Mouse (Mus musculus) cerebellum, adult 18-20 months (tissue): ENCODE measurements at regions not wholly inside any gene's neighbourhood (a gene's known extent, or its start where the extent isn't known, plus 50 kb on each side); places are given as distances from the start of the nearest gene placed in this dataset.
"Not testable (repeated sequence)": the region's sequence is repeated elsewhere in the genome, so short reads cannot be mapped to it uniquely, and the experiment has no call there.

ENCODE experiments used
- DNase-seq, 2 experiments: peaks; one replicate each; pipeline ENCODE4 v3.0.0; 2021

DNA sequence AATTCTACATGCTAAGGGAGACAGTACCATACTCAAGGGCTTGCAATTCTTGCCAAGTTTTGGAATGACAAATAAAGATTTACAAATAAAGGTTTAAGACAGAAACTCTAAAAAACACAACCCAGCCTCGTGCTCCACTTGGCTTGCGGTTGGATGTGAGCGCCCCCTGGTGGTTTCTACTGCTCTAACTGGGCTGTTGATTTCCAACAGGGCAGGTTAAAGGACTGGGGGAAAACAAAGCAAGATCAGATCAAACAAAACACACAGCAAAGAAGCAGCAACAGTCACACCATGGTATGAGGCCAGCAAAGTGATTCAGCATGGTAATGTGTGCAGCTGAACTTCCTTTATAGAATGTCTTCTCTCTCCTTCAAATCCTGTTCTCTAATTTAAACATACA is 339.2 kb downstream of the Adam3 start:
- DNase-seq = peak; percentile 29 to 56

DNA sequence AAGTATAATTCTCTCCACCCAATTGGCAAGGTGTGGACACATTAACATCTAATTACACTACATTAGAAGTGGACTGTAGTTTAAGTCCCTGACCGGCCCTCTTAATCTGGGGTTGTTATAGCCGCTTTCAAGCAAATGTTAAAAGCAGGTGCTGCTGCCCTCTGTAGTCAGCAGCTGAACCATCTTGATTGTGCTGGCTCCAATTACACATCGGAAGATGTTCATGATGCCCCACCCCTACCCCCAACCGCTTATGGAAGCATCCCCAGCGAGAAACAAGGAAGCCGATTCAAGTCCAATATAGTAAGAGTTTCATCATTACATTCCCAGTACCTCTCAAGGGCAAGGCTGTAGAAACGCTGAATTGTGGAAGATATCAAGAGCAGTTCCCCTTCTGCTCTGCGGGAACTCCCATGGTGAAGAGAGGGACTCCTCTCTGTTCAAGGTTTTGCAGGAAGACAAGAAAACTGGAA is 341.7 kb downstream of the Adam3 start:
- DNase-seq = no peak

DNA sequence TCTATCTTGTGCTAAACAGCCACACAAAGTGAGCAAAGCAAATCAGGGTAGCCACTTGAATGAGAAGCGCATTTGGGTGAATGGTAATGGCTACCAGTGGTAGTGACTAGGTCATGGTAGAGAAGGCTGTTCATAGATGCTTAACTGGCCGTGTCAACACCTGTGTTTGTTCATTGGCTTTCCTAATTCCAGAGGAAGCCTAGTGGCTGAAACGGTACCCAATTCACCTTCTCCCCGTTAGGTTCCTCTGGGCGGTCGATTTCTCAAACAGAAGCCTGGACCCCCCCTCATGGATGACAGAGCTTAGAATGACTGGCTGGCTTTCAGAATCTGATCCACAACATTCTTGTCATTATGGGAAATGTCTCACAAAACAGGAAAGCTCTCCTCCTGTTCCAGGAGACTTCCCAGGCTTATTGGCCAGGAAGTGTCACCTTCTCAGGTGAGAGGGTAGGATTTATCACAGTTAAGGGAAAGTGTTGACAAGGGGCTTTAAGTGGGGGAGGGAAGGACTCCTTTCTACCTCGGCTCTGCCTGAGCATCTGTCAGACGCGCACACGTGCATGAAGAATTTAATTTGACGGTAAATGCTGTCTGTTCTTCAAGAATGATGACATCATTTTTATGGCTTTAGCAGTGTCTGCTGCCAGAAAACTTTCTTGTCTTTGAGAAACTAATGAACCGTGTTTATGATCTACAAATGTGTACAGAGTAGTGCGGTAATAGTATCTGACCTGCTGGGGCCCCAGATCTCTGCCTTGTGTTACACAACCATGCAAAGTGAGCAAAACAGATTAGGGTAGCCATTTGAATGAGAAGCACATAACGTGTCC is 342.3 kb downstream of the Adam3 start:
- no peak for DNase-seq

DNA sequence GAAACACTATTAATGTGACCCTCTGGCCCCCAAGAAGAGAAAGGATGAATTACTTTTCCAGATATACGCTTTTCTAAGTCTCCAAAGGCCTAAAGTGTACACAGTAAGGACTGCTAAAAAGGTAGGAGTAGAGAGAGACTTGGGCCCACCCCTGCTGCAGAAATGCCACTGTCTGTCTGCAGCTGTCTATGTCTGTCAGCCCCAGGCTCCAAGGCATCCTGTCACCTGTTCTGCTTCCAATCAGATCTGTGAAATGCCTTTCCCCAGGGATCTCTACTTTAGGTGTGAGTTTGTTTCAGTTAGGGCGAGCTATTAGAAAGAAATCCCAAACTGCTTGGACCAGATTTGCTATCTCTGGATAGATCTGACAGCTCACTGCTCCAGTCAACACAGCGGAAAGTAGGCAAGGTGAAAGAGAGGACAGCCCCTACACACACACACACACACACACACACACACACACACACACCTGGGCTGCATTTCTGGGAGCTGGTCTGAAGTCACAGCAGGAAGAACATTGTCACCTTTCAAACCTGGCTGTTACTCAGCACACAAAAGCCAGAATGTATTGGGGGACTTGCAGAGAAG is 343.9 kb downstream of the Adam3 start:
- DNase-seq = no peak

DNA sequence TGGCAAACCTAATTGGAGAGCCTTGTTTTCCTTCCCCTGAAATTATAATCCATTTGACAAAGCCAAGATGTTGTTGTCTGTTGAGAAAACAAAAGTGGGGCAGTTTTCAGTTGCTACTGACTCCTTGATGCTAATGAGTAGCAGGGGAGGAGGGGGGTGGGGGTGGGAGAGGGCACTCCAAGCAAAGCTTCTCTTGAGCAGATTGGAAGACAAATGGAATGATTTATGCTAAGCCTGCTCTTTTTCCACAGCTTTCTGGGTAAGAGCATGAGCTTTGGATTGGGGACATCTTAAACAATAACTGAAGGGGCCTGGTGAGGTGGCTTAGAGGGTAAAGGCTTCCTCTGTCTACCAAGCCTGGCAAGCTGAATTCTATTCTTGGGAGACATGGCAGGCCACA is 347.6 kb downstream of the Adam3 start:
- DNase-seq = no peak

DNA sequence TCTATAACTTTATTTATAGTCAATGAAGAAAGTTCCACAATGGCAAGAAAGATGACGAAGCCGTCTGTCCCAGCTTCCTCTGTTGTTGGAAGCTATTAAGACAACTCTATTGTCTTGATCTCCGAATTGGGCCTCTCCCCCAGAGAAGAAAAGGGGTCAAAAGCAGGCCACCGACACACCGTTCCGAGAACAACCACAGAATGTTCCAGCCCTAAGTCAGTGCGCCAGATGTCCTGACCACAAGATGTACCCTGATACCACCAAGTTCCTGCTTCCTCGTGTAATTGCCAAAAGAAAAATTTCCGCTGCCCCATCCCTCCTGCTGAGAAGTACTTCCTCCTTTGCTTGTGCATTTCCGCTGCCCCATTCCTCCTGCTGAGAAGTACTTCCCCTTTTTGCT is 348.8 kb downstream of the Adam3 start:
- DNase-seq = not testable (repeated sequence)

DNA sequence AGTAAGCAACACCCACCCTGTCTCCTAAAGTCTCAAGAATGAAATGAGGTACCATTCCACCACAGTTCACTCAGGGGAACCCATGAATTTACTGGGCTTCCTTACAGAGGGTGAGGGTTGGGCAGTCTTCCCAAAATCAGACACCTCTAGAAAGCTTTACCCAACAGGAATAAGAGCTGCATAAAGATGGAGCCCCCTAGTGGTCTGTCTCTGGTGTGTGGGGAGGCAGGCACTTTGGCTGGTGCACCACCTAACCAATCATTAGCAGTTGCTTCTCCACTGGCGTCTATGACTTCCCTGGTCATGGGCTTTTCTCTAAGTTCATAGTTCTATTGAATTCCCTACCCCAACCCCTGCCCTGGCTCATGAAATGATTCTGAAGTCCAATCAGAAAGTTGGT is 351.1 kb downstream of the Adam3 start:
- DNase-seq = no peak

DNA sequence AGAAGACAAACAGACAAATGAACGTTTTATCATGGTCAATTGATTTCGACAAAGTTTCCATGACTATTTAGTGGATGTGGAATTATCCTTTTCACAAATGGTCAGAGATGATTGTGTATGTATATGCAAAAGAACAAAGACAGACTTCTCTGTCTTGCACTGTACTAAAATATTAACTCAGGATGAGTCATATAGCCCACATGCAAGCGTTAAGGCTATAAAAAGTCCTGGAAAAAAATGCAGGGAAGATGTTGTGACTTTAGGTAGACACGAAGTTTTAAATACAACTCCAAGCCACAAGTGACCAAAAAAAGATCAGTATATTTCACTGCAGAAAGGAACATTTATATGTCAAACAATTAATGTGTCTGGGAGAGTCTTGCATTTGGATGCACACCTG is 353.6 kb downstream of the Adam3 start:
- DNase-seq = no peak

DNA sequence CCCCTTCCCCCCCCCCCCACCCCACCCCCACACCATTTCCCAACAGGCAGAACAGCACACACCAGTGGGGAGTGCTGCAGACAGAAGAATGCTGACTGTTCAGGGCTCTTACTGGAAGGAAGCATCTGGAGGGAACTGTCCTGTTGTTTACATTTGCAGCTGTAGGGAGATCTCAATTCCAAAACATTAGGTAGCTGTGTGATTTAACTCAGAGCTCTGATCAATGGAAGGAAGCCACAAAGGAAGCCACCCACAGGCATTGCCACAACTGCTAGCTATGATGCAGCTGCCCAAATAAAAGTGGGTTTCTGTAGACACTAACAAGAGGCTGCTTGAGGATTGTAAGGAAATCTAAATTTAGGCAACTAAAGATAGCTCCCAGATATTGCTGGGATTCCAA is 359.7 kb downstream of the Adam3 start:
- no peak for DNase-seq

DNA sequence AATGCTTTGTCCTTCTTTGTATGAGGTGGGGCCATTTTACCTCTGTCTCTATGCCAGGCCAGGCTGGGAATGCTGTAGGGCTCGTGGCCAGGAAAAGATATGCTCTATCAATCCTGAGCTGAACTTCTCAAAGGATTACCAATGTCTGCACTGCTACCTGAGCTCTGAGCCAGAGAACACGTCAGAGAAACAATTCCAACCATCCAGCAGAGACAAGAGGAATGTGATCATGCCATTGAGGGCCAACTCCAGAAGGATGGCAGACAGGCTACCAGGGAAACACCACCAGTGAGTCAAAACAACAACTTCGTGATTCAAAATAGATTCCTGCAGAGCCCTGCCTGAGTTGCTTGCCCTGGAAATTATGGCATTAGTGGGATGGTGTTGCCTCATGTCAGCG is 361.0 kb downstream of the Adam3 start:
- no peak for DNase-seq

DNA sequence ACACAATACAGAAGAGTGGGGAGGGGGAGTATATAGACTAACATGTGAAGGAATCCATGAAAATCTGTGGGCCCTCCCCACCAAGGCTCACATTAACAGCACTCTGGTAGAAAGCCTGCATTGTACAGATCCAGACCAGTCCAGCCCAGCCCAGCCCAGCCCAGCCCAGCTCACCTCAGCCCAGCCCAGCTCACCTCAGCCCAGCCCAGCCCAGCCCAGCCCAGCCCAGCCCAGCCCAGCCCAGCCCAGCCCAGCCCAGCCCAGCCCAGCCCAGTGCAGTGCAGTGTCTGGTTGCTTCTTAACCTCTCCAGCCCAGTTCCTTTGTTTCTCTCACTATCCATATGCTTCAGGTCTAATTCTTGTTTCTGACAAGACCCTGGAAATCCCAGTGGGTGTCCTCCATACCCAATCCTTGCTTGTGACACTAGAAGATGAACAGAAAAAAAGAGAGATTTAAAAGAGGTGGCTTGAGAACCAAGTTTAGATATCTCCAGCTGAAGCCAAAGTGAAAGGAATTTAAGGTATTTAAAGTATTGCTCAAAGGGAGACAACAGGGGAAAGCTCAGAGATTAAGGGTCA is 366.5 kb downstream of the Adam3 start:
- DNase-seq = no peak

DNA sequence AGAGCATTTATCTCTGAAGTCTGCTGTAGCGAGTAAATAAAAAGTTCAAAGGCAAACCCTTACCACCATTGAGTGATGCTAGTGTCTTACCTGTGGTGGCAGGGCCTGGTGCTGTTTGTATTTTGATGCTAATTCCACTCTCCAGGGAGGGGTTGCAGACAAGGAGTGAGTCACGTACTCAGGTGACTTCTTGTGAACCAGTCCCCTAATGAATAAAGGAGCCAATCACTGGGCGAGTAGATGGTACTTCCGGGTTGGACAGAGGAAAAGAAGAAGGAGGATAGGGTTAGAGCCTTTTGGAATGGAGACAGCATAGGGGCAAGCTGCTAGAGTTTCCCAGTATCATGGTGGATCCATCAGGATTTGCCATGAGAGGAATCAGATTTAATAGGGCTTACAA is 370.5 kb downstream of the Adam3 start:
- no peak for DNase-seq

DNA sequence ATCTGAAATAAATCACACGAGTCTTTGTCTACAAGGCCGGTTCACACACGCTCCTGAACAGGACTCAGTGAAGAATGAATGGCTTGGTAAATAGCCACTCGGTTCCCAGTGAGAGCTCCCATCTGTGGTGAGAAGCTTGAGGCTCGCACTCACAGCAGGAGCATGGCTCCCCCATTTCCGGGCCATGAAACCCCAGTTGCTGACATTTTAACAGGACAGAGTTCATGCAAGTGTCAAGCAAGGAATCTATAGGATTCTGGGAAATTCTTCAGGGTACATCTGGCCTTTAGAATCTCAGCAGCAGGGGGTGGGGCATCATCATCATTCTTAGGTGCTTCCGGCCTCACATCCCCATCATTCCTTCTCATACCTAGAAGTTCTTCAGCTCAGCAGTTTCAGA is 371.8 kb downstream of the Adam3 start:
- DNase-seq = no peak

DNA sequence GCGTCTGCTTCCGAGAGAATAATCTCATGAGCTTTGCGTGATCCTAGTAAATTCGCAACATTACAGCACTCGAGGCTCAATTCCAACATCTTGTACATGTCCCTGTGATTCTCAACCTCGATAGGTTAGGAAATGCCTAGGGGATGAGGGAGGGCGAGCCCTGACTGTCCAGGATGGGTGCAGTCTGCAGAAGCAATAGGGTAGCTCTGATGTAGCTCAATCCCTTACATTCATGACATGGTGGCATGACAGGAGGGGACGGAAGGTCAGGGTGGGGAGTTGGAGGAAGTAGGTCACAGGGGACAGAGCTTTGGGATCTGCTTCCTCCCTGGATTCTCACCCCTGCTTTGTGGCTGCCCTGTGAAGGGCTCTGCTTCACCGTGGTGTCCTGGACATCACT is 373.3 kb downstream of the Adam3 start:
- DNase-seq = no peak

DNA sequence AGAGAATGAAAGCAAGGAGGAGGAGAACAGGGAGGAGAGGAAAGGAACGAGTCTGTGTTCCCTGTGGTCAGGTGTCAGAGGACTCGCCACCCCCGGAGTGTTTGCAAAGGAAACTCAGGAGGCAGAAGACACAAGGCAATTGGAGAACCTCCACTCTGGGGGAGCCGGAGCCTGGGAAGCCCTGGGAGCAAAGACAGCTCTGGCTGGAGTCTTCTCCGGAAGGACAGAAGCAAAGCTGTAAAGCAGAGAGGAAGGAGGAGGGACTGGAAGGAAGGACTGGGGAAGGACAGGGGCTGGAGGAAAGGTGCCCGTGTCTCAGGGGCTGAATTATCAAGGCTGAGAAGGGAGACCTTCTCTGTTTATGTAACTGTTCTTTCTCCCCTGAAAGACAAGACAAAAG is 373.9 kb downstream of the Adam3 start:
- no peak for DNase-seq

DNA sequence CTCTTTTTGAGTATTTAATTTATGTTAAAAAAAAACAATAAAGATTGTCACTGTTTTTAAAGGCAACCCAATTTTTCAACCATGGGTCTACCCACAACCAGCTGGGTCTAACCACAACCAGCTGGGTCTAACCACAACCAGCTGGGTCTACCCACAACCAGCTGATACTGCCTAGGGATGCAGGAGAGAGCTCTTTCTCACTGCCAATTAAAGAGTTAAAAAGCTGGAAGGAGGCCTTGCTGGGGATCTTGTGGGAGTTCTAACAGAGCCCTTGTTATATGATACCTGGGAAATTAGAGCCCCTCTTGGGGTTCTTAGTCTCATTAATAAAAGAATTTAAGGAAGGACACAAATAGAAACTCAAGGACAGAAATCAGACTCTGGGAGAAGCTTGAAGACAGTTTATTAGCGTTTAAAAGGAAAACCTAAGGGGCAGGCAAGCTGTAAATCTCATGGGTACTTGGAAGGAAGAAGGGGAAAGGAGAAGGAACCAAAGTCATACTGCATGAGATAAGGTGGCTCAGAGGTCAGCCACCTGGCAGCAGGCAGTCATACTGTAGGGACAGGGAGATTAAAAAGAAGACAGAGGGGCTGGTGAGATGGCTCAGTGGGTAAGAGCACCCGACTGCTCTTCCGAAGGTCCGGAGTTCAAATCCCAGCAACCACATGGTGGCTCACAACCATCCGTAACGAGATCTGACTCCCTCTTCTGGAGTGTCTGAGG is 379.1 kb downstream of the Adam3 start:
- DNase-seq = no peak

DNA sequence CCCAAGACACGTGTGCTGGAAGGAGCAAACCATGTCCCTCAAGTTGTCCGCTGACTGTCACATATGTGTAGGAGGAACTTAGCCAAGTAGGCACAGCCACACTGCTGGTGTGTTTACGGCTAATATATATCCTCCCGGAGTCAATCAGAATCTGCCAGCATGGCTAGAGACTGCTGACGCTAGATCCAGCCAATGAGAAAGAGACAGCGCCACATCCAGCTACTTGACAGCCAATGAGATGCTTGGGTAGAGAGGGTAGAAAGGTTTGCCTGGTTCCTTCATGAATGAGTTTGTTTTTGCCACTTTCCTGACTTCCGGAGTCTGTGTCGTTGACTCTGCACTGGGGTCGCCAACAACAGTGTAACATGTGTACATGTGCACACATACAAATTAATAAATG is 387.0 kb downstream of the Adam3 start:
- DNase-seq = no peak

DNA sequence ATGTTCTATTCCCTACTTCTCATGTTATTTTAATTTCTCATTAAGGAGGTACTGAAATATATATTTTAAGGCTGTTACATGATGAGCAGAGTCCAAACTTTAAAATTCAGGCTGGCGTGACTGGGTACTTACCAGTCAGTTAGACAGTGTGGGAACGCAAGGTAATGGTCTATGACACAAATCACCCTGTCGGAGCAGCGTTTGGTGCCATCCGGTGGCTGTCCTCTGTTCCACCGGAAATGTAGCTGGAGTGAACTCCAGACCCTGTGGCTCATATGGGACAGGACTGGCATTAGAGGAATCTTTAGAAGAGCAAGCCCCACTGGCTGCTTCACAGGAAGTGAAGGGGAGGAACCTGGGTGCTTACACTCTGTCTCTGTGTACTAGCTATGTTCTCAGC is 388.0 kb downstream of the Adam3 start:
- DNase-seq = no peak

DNA sequence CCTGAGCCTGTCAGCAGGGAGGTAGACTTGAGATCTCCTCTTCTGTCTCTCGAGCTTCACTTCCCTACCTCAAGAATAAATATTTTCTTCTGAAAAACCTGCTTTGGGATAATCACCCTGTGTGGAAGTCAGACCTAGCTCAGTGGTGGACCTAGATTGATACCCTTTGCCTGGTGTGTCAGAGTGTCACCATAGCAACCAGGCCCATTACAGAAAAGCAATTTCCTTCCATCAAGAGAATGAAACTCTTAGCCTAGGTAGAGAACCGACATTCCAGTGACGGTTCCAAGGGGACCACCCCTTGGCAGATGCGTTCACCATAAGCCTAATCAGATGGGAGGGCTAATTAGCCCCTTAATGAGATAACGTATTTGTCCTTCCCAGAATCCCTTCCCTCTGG is 389.9 kb downstream of the Adam3 start:
- no peak for DNase-seq

DNA sequence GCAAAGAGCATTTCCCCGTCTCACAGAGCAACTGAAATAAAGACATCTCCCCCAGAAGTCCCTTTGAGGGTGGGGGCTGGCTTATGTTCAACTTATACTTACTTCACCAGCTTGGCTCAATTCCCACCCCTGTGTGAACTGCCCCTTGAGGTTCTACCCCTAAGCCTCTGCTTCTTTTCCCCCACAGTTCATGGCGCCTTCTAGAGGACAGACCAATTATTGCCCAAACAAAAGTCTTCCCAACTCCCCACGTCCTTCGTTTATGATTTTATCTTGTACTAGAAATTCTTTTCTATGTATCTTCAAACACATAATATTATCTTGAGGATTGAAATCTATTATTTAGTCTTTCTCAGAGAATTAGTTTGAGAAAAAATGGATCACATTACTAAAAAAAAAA is 391.9 kb downstream of the Adam3 start:
- DNase-seq = no peak

DNA sequence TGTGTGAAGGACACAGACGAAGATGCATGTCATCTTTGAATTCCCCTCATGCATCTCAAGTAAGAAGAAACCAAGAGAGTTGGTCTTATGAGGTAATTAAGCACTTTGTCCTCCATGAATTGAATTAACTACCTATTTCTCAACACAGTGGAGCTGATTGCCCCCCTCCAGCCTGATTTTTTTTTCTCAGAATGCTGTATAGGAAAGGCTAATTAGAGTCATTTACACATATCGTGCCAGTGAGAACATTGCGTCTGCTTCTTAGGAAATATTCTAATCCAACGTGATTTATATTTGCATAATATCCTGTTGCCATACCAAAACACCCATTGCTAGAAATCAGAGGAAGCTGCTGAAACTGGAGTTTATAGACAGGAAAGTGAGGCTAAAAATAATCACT is 414.8 kb downstream of the Adam3 start:
- DNase-seq = no peak

DNA sequence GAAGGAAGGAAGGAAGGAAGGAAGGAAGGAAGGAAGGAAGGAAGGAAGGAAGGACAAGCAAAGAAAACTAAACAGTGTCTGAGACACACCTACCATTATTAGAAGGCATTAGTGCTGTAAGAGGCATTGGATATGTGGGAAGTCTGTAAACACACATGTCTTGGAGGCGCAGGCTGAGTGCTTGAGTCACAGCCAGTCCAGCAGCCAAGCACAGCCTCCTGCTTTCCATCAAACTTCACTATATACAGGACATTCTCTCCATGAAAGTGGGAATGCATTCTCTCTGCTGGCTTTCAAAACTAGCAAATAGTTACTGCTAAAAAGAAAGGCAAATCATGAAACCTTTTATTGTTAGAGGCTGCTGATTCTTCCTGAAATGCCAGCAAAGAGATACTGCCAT is 431.1 kb downstream of the Adam3 start:
- no peak for DNase-seq

DNA sequence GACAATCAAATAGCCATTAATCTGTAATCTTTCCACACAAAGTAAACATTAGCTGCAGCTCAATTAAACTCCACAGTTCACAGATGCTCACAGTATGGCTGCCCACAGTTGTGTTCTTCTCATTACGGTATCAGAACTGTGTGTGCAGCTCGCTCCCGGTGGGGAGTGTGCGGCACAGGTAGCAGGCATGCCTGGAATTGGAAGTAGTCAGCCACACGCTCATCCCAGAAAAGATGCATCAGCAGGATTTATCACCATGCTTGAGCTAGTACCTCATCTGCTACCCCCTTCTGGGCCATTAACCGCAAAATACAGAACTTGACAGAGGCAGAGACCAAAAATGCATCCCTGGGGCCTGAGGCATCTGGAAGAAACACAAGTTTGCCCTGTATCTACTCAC is 437.8 kb downstream of the Adam3 start:
- DNase-seq = no peak

DNA sequence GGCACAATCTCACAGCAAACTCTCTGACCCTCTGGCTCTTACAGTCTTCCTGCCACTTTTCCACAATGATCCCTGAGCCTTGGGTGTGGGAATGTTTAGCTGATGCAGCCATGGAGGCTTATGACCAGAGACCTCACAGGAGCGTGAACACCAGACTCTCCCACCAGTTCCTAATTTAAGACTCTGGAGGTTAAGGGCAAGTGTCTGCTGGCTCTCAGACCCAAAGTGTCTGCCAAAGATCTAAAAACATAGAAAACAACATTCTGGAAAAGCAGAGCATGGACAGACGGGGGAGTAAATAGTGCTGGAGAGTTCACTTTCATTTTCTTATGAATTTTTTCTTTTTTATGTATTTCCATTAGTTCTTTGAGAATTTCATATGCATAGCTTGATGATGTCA is 440.7 kb downstream of the Adam3 start:
- DNase-seq = no peak
